Mouse (Mus musculus) hindbrain, postnatal 0 days (tissue): ENCODE measurements at regions not wholly inside any gene's neighbourhood (a gene's known extent, or its start where the extent isn't known, plus 50 kb on each side); places are given as distances from the start of the nearest gene placed in this dataset.

ENCODE experiments used
- ATAC-seq: fragments of 200-750 bp; cut with Nextera tagmentation; 2 replicates; pipeline ENCODE4 v1.8.0; 2017; ENCODE audit warnings: mild to moderate bottlenecking, moderate TSS enrichment, moderate library complexity
- DNase-seq: peaks from one replicate; pipeline ENCODE4 v3.0.0-alpha.2; 2015; ENCODE audit warnings: low spot score
- H3K27ac ChIP-seq: fragments of 300-500 bp; sonication (generic); 2 replicates; pipeline ENCODE4 v1.5.1; 2014; ENCODE audit warnings: mild to moderate bottlenecking
- H3K27me3 ChIP-seq: fragments of 300-500 bp; sonication (generic); 2 replicates; pipeline ENCODE4 v1.6.1; 2014; ENCODE audit warnings: low read length, mixed read lengths; ENCODE audit not compliant: insufficient read depth
- H3K36me3 ChIP-seq: fragments of 300-500 bp; sonication (generic); 2 replicates; pipeline ENCODE4 v1.6.1; 2014; ENCODE audit warnings: low read length, mixed read lengths; ENCODE audit not compliant: insufficient read depth
- H3K4me1 ChIP-seq: fragments of 300-500 bp; sonication (generic); 2 replicates; pipeline ENCODE4 v1.6.1; 2014; ENCODE audit warnings: antibody characterized with exemption, low read length, mixed read lengths; ENCODE audit not compliant: insufficient read depth
- H3K4me2 ChIP-seq: fragments of 300-500 bp; sonication (generic); 2 replicates; pipeline ENCODE4 v1.6.1; 2014; ENCODE audit warnings: low read depth, mild to moderate bottlenecking, low read length, moderate library complexity, mixed read lengths
- H3K4me3 ChIP-seq: fragments of 300-500 bp; sonication (generic); 2 replicates; pipeline ENCODE4 v1.5.1; 2014; ENCODE audit warnings: low read length
- H3K9ac ChIP-seq: fragments of 300-500 bp; sonication (generic); replicated peaks from 2 replicates; pipeline ENCODE4 v1.6.1; 2014; ENCODE audit warnings: mild to moderate bottlenecking, low read length, moderate library complexity, mixed read lengths
- H3K9me3 ChIP-seq: fragments of 300-500 bp; sonication (generic); 2 replicates; pipeline ENCODE4 v1.6.1; 2016; ENCODE audit warnings: low read length, mixed read lengths
- CTCF ChIP-seq: IDR thresholded peaks from 2 replicates; pipeline ENCODE4 v1.5.1; 2016; ENCODE audit warnings: antibody characterized with exemption, control low read depth, low read depth
- WGBS: fragments of 180-500 bp; shearing (Covaris S2); extraction: QIAGEN DNeasy Blood & Tissue Kit; methylation state at CpG from one replicate; pipeline ENCODE4 v1.1.7; 2014; 5-methylcytosine and 5-hydroxymethylcytosine counted together

DNA sequence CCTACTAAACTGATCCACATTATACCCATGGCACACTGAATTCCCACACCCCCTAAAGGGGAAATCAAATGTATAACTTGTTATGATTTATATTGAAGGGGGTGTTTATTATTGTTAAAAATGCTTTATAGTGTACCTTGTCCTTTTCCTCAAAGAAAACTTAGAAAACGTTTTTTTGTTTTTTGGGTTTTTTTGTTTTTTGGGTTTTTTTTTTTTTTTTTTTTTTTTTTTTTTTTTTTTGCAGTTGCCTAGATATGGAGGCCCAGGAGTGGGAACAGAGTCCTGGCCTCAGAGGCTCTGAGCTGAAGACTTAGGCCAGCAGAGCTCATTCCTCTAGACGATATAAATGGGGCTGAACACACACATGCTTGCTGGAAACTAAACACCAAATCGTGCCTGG lies 87.3 kb upstream of the Klf14 start:
- DNase-seq (no peak), ATAC-seq (no peak)
- Histone ChIP-seq H3K36me3 (no peaks in the 10 kb centered on the region), H3K27ac (no peak overlapping the region), H3K9ac (no peak overlapping the region), H3K4me1 (no peaks in the 10 kb centered on the region), H3K4me3 (no peak overlapping the region), H3K9me3 (no peaks in the 10 kb centered on the region), H3K4me2 (no peak overlapping the region), H3K27me3 (no peaks in the 10 kb centered on the region)
- WGBS = 63% methylated on average over 3 of the region's 3 CpGs
- TF ChIP-seq CTCF = no peak

- Histone ChIP-seq H3K4me1 (no peaks in the 10 kb centered on the region), H3K27ac (no peak overlapping the region), H3K9me3 (no peaks in the 10 kb centered on the region), H3K9ac (no peak overlapping the region), H3K27me3 (no peaks in the 10 kb centered on the region), H3K4me2 (no peak overlapping the region), H3K4me3 (no peak overlapping the region), H3K36me3 (no peaks in the 10 kb centered on the region)
- no peak for TF ChIP-seq CTCF
- no peak for ATAC-seq
- DNase-seq = no peak
- WGBS = 62% methylated on average over 11 of the region's 11 CpGs
Measured at GRCm38 (mm10) chr6:31048920-31049576, 90.2 kb upstream of the Klf14 start.

GRCm38 (mm10) chr6:31050831-31051230 lies 92.0 kb upstream of the Klf14 start:
- ATAC-seq (no peak), DNase-seq (no peak)
- no peaks in the 10 kb centered on the region for H3K27me3 ChIP-seq
- H3K9me3 ChIP-seq = no peaks in the 10 kb centered on the region
- no peaks in the 10 kb centered on the region for H3K36me3 ChIP-seq
- H3K27ac ChIP-seq = no peak overlapping the region
- 73% methylated on average over 5 of the region's 5 CpGs for WGBS
- TF ChIP-seq CTCF = no peak
- H3K9ac ChIP-seq = no peak overlapping the region
- H3K4me1 ChIP-seq = no peaks in the 10 kb centered on the region
- no peak overlapping the region for H3K4me2 ChIP-seq
- H3K4me3 ChIP-seq = no peak overlapping the region

GRCm38 (mm10) chr6:31051771-31052170 lies 92.9 kb upstream of the Klf14 start:
- H3K27me3 ChIP-seq = no peaks in the 10 kb centered on the region
- no peak overlapping the region for H3K9ac ChIP-seq
- H3K27ac ChIP-seq = no peak overlapping the region
- no peaks in the 10 kb centered on the region for H3K4me1 ChIP-seq
- no peak overlapping the region for H3K4me2 ChIP-seq
- no peak for TF ChIP-seq CTCF
- 71% methylated on average over 6 of the region's 6 CpGs for WGBS
- DNase-seq = no peak
- no peaks in the 10 kb centered on the region for H3K9me3 ChIP-seq
- no peaks in the 10 kb centered on the region for H3K36me3 ChIP-seq
- H3K4me3 ChIP-seq = no peak overlapping the region
- no peak for ATAC-seq

GRCm38 (mm10) chr6:31053003-31053402 lies 94.1 kb upstream of the Klf14 start:
- Histone ChIP-seq H3K36me3 (no peaks in the 10 kb centered on the region), H3K27ac (no peak overlapping the region), H3K27me3 (no peaks in the 10 kb centered on the region), H3K9ac (no peak overlapping the region), H3K4me3 (no peak overlapping the region), H3K4me2 (no peak overlapping the region), H3K9me3 (no peaks in the 10 kb centered on the region), H3K4me1 (no peaks in the 10 kb centered on the region)
- no peak for TF ChIP-seq CTCF
- DNase-seq (no peak), ATAC-seq (no peak)
- WGBS = 16% methylated on average over 8 of the region's 8 CpGs

DNA sequence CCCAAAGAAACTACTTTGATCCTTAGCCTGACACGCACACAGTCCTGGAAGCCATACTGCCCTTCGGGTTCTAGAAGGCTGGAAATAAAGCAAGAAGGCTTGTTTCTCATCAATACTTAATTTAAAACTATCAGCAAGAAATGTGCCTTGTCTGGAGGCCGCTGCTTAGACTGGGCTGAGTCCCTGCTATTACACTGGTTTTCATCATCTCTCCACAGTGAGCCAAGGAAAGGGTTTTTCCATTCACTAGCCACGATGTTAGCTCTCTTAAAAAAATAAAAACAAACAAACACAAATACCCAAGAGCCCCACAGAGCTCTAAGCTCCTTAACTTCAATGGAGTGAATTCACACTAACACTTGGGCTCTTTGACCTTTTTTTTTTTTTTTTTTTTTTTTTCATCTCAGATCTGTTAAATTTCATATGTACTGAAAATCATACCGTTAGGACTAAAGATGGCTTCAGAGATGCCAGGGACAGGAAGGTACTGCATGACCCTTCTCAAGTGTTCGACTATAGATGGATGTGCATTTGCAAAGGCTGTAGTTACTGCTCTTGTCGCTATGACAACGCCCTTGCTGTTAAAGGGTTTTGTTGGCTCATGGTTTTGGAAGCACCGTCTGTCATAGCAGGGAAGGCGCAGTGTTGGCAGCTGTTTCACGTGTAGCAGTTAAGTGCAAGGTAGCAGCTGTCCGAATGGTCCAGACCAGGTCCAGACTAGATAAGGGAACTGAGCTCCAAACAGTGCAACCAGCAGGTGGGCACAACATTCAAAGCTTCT lies 98.1 kb upstream of the Klf14 start:
- Histone ChIP-seq H3K4me1 (no peaks in the 10 kb centered on the region), H3K9ac (no peak overlapping the region), H3K9me3 (no peaks in the 10 kb centered on the region), H3K4me2 (no peak overlapping the region), H3K27me3 (no peaks in the 10 kb centered on the region), H3K36me3 (no peaks in the 10 kb centered on the region; the same call in 1 of the 2 replicates), H3K4me3 (no peak overlapping the region), H3K27ac (no peak overlapping the region)
- TF ChIP-seq CTCF = no peak
- DNase-seq = peak; percentile 67
- WGBS = 59% methylated on average over 12 of the region's 12 CpGs
- ATAC-seq = peak; percentile 25; the same call in 1 of the 2 replicates

GRCm38 (mm10) chr6:31058299-31058698 lies 99.4 kb upstream of the Klf14 start:
- no peaks in the 10 kb centered on the region for H3K4me1 ChIP-seq
- no peak overlapping the region for H3K4me2 ChIP-seq
- H3K27me3 ChIP-seq = no peaks in the 10 kb centered on the region
- no peak overlapping the region for H3K9ac ChIP-seq
- no peaks in the 10 kb centered on the region for H3K9me3 ChIP-seq
- TF ChIP-seq CTCF = no peak
- no peak overlapping the region for H3K27ac ChIP-seq
- DNase-seq (no peak), ATAC-seq (no peak)
- no peak overlapping the region for H3K4me3 ChIP-seq
- 95% methylated on average over 1 of the region's 1 CpGs for WGBS
- H3K36me3 ChIP-seq = no peaks in the 10 kb centered on the region; the same call in 1 of the 2 replicates
